Mouse (Mus musculus) ES-Bruce4 (cell line): ENCODE data around the gene Cwc27.

Experiments used
- CTCF ChIP-seq: IDR thresholded peaks from one replicate; pipeline ENCODE4 v1.8.1; 2011; ENCODE audit warnings: low read depth, low read length
- POLR2A ChIP-seq: IDR thresholded peaks from one replicate; pipeline ENCODE4 v1.8.1; 2011; ENCODE audit warnings: low read length; ENCODE audit not compliant: insufficient read depth

DNA sequence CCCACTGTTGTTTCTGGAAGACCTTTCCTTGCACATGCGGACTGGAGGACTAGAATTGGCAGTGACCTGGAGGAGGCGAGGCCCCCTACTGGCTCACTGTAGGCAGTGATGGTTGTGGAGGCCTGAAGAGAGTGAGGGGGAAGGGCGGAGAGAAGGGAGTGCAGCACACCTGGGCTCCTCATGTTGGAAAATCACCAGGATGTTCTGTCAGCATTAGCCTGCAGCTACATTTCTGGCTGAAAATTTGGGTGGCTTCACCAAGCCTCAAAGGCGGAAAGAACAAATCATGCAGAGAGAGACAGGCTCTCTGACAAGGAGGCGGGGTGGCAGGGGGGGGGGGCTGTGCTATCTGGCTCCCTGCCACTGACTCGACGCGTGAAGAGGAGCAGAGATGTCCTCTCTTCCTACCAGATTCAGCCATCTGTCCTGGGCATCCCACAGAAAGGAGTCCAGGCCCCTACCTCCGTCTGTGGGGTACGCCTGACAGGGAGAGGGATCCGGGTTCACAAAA is 226.8 kb downstream of the Cwc27 start:
- peak; percentile 67 for TF ChIP-seq CTCF
- TF ChIP-seq POLR2A = no peak
